Mouse (Mus musculus): ENCODE data around the gene Pamr1.

DNA sequence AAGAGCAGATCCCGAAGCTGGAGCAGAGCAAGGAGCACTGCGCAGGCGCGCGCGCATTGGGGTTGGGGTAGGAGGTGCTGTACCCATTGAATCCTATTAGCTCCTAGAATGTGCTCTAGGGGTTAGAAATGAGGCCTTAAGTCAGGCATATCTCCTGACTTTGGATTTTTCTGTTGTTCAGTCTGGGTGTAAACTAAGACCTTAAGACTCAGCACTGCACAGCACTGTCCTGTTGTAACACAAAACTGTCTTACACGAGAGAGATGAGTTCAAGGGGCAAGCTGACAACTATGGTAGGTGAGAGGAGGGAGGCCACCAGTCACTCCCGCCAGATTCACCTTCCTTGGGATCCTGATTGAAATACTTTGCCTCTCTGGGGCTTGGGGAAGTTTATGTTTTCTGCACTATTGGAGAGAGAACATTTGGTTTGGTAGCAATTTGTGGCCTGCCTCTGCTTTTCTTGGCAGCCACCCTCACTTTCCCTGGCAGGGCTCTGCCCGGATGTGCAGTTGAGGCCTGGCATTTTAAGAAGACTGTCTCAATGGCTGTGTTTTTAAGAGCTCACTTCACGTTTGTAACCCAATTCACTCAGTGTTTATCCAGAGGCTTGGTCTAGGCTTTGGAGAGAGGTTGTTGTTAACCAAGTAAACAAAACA, 99.2 kb downstream of the Pamr1 start:
- TF ChIP-seq POLR2A (IDR thresholded peaks at IDR 0.05; ENCODE audit: insufficient read depth, low read depth, low read length), result no peak
- no peak for TF ChIP-seq EP300 (IDR thresholded peaks at IDR 0.05; ENCODE audit: insufficient read depth, low read depth, low read length)
- no peak for TF ChIP-seq CTCF (IDR thresholded peaks at IDR 0.05)
